Mouse (Mus musculus) myocyte (in vitro differentiated cells): ENCODE results near the gene Fos.

Experiments used
- CEBPB ChIP-seq: IDR thresholded peaks from 2 replicates; pipeline ENCODE4 v1.6.1; 2011; ENCODE audit warnings: mild to moderate bottlenecking, moderate library complexity; ENCODE audit not compliant: poor library complexity, insufficient read depth, severe bottlenecking
- E2F4 ChIP-seq: IDR thresholded peaks from one replicate; pipeline ENCODE4 v1.6.1; 2011; ENCODE audit warnings: mild to moderate bottlenecking, control low read depth, moderate library complexity; ENCODE audit not compliant: insufficient read depth
- MAX ChIP-seq: IDR thresholded peaks from one replicate; pipeline ENCODE4 v1.6.1; 2011; ENCODE audit warnings: low read depth, mild to moderate bottlenecking, control low read depth
- MYOG ChIP-seq, 3 experiments: IDR thresholded peaks; one replicate each; pipeline ENCODE4 v1.6.1; 2011; ENCODE audit warnings: control low read depth in 2 of 3, low read depth in 2 of 3, mild to moderate bottlenecking in 2 of 3; ENCODE audit not compliant: insufficient read length in 2 of 3, control insufficient read depth in 1 of 3, insufficient read depth in 1 of 3
- POLR2A ChIP-seq: IDR thresholded peaks from one replicate; pipeline ENCODE4 v1.6.1; 2011; ENCODE audit warnings: low read depth, mild to moderate bottlenecking, control low read depth, moderate library complexity; ENCODE audit not compliant: insufficient read length
- POLR2AphosphoS2 ChIP-seq: IDR thresholded peaks from one replicate; pipeline ENCODE4 v1.6.1; 2011; ENCODE audit warnings: low read depth, control low read depth; ENCODE audit not compliant: insufficient read length
- SRF ChIP-seq: IDR thresholded peaks from one replicate; pipeline ENCODE4 v1.6.1; 2011; ENCODE audit warnings: low read depth; ENCODE audit not compliant: control insufficient read depth, insufficient read length
- TCF12 ChIP-seq: IDR thresholded peaks from one replicate; pipeline ENCODE4 v1.6.1; 2011; ENCODE audit warnings: mild to moderate bottlenecking, control low read depth; ENCODE audit not compliant: poor library complexity, insufficient read depth, severe bottlenecking
- TCF3 ChIP-seq: IDR thresholded peaks from one replicate; pipeline ENCODE4 v1.6.1; 2011; ENCODE audit warnings: low read depth, control low read depth; ENCODE audit not compliant: insufficient read length
- USF1 ChIP-seq: IDR thresholded peaks from one replicate; pipeline ENCODE4 v1.6.1; 2011; ENCODE audit warnings: low read depth, mild to moderate bottlenecking, control low read depth, moderate library complexity

DNA sequence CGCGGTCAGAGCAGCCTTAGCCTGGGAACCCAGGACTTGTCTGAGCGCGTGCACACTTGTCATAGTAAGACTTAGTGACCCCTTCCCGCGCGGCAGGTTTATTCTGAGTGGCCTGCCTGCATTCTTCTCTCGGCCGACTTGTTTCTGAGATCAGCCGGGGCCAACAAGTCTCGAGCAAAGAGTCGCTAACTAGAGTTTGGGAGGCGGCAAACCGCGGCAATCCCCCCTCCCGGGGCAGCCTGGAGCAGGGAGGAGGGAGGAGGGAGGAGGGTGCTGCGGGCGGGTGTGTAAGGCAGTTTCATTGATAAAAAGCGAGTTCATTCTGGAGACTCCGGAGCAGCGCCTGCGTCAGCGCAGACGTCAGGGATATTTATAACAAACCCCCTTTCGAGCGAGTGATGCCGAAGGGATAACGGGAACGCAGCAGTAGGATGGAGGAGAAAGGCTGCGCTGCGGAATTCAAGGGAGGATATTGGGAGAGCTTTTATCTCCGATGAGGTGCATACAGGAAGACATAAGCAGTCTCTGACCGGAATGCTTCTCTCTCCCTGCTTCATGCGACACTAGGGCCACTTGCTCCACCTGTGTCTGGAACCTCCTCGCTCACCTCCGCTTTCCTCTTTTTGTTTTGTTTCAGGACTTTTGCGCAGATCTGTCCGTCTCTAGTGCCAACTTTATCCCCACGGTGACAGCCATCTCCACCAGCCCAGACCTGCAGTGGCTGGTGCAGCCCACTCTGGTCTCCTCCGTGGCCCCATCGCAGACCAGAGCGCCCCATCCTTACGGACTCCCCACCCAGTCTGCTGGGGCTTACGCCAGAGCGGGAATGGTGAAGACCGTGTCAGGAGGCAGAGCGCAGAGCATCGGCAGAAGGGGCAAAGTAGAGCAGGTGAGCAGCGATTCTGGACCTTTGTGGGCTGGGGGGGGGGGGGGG lies 875 bp downstream of the Fos start:
- TF ChIP-seq POLR2AphosphoS2 (no peak), MAX (no peak), POLR2A (no peak), USF1 (no peak), TCF3 (no peak), TCF12 (no peak), E2F4 (no peak), MYOG (IDR thresholded peaks at IDR 0.05; ENCODE audit: control insufficient read depth in 1 of 3, insufficient read depth in 1 of 3, insufficient read length in 2 of 3, low read depth in 2 of 3) (no peak), CEBPB (no peak), SRF (no peak)
